Mouse (Mus musculus) left cerebral cortex, postnatal 14 days (tissue): ENCODE results near the gene Retsat. TPM values are rescaled to one million over a fixed set of nuclear protein-coding genes. Genes with fewer than 3 reads are reported as not detected.

Experiments used
- DNase-seq, 2 experiments: peaks; one replicate each; pipeline ENCODE4 v3.0.0; 2021 to 2022; ENCODE audit warnings: low spot score in 2 of 2, mixed read lengths in 1 of 2
- intact Hi-C: fragments of 180-260 bp; cut with DNase I; formaldehyde crosslinking; loops from one replicate; pipeline ENCODE4 v1.15.1; 2025
- total RNA-seq, 2 experiments: library from RNA; stranded (reverse); gene quantifications; 2 replicates each; pipeline ENCODE4 v1.2.3; 2021

Retsat gene
- total RNA-seq, 2 experiments from 2014 or later = 41.6 to 43.8 TPM

DNA sequence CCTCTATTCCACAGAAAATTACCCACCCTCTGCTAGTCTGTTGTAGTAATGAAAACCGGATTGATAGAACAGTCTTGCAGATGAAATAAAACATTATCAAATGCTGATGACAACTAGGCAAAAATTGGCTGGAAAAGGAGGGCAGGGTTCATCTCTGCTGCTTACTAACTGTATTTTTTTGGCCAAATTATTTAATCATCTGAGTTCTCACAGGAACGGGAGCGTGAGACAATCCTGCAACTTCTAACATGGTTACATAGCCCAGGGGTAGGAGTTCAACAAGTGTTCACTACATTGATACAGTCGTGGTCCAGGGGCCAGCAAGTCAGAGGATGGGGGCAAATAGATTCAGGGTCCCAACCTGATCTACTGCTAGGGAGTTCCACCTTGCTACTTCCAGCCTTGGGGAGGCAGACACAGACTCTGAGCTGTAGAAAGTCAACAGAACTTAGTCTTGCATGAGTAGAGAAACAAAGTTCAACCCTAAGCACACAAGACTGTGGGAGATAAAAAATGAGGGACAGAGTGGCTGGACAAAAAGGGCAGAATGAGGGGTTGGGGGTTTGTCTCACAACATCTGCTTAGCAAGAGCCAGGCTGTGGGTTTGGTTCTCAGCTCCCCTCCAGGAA, 14.9 kb upstream of the Retsat start:
- DNase-seq = no peak
- intact Hi-C loops = no loop called here

- DNase-seq = no peak
- intact Hi-C loops = no loop called here
These were observed 14.1 kb upstream of the Retsat start for GRCm38 (mm10) chr6:72584154-72584553.

- intact Hi-C loops = no loop called here
These were observed 11.6 kb upstream of the Retsat start for GRCm38 (mm10) chr6:72586701-72587100.

GRCm38 (mm10) chr6:72588307-72588706, 10.0 kb upstream of the Retsat start:
- intact Hi-C loops = no loop called here
- no peak for DNase-seq

More at GRCm38 (mm10) chr6:72586701-72587100, 11.6 kb upstream of the Retsat start:
- DNase-seq = no peak

- no peak for DNase-seq
- intact Hi-C loops = no loop called here
These were observed 8.2 kb upstream of the Retsat start for GRCm38 (mm10) chr6:72590111-72590510.

DNA sequence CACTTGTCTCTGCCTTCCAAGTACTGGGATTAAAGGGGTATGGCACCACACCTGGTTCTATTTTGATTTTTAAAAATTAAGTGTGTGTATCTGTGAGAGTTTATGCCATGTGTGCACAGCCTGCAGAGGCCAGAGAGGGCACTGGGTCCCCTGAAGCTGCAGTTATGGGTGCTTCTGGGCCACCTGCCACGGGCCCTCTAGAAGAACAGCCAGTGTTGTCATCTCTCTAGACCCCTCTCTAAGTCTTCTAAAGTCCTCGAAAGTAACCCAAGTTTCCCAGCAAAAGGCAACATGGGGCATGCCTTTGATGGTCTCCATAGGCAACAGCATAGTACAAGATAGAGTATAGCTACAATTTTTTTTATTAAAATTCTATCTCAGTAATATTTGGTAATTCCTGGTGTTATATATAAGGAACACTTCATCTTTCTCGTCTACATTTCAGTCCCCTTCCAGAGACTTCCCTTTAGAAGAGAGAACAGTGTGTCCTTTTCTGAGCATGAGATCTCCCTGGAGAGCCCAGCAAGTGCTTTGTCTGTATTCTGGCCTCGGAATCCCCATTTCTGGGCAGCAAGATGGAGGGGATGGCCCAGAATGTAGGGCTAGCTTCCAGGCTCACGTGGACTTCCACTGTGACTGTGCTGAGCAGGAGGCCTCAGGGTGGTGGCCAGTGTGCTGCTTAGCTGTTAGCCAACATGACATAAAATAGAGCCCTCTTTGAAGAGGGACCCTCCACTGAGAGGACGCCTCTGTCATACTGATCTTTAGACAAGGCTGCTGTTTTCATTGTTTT, 5.1 kb upstream of the Retsat start:
- peak; percentile 22 to 51 for DNase-seq
- intact Hi-C loops = no loop called here

GRCm38 (mm10) chr6:72593914-72594313, 4.4 kb upstream of the Retsat start:
- no peak for DNase-seq
- intact Hi-C loops = no loop called here

- peak; percentile 24 to 33 for DNase-seq
- intact Hi-C loops = no loop called here
These were observed 996 bp upstream of the Retsat start for GRCm38 (mm10) chr6:72597083-72597874.

DNA sequence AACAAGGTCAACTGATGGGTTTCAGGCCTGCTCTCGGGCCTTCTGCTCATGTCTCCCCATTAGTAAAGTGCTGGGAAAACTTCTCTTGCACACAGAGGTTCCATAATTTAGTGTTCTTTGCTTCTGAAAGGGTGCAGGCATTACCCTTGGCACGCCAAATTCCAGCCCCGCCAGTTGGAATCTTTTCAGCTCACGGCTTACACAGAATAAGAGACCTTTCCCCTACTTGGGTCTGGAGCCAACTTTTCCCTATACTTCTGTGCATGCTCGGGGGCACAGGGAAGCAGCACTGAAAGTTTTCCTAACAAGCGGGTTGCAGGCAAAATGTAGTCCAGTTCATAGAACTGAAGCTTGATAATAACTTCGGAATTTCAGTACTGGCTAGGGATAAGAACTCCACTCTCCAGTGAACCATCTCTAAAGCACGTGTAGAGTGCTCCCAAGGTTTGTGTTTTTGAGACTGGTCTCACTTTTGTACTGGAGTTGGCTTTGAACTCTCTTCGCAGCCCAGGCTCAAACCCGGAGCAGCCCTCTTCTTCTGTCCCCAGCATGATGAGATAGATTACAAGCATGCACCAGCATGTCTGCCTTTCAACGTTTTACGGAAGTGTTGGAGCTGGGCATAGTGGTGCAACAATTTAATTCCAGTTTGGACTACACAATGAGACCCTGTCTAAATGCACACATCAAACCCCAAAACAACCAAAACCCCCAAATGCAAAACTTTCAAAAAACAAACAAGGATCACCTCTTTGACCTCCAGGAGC, 699 bp downstream of the Retsat start:
- DNase-seq = peak; percentile 40 to 42
- intact Hi-C loops = no loop called here

DNA sequence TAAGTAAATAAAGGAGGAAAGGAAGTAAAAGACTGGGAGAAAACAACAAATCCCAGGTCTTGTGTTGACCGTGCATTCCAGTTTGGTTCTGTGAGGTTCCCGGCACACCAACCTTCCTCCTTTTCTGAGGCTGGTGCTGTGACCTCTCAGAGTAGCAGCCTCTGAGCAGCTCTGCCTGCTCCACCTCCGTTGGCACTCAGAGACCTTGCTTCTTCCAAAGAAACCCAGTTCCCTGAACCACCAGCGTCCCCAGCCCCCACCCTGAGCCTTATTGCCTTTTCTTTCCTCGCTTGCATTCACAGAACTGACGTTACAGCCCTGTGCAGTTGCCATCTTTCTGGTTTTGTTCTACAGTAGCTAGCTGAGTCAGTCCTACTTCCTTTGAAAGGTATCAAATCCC, 1.9 kb downstream of the Retsat start:
- no peak for DNase-seq
- intact Hi-C loops = no loop called here

DNA sequence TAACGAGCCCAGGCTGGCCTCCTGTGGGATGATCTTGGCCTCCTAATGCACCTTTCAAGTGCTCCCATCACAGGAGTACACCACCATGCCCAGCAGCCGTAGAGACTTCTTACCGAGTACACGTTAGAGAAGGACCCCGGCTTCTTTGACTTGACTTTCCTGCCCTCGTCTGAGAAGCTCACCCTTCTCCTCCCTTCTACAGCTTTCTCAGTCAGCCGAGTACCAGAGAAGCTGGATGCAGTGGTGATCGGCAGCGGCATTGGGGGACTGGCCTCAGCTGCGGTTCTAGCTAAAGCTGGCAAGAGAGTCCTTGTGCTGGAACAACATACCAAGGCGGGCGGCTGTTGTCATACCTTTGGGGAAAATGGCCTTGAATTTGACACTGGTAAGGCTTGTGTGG, 2.5 kb downstream of the Retsat start:
- no peak for DNase-seq
- intact Hi-C loops = no loop called here

DNA sequence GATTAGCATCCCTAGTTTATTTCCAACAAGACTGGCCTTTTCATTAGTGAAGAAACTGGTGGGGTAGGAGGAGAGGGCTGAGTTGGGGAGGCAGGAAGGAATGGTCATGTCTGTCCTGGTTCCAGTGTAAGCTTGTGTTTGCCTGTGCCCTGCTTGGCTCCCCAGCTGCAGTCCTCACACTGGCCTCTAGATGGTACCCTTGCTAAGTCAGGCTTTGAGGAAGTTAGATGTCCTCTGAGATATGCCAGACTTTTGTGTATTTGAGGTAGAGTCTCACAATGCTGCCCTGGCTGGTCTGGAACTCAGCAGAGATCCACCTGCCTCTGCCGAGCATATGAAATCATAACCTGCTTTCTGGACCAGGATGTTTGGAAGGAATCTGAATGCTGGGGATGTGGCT, 3.5 kb downstream of the Retsat start:
- peak; percentile 83 to 88 for DNase-seq
- intact Hi-C loops = no loop called here

- intact Hi-C loops = no loop called here
- DNase-seq = no peak
These were observed 5.8 kb downstream of the Retsat start for GRCm38 (mm10) chr6:72604066-72604465.

GRCm38 (mm10) chr6:72607060-72607459, 8.8 kb downstream of the Retsat start:
- DNase-seq = no peak
- intact Hi-C loops = no loop called here

GRCm38 (mm10) chr6:72607676-72608075, 9.4 kb downstream of the Retsat start:
- intact Hi-C loops = no loop called here

GRCm38 (mm10) chr6:72608662-72609184, 10.4 kb downstream of the Retsat start:
- DNase-seq = no peak
- intact Hi-C loops = no loop called here

More at GRCm38 (mm10) chr6:72607676-72608075, 9.4 kb downstream of the Retsat start:
- DNase-seq = no peak

GRCm38 (mm10) chr6:72610261-72610660, 12.0 kb downstream of the Retsat start:
- intact Hi-C loops = no loop called here
- no peak for DNase-seq

DNA sequence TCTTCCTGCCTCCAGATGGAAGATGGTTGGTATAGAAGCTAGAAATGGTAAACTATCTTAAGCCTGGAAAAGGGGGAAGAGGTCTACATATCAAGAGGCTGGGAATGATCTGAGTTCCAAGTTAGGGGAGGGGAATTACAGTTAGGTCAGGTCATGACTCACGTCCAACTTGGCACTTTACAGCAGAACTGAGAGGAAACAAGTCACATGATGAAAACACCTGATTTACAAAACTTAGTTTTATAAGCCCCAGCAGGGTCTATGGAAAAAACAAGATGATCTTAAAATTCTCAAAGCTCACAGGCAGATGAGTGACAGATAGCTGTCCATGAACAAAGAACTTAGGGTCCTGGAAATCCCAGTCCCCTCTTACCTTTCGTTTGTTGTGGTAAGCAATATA, 16.9 kb downstream of the Retsat start:
- DNase-seq = no peak
- intact Hi-C loops = no loop called here
